Mouse (Mus musculus) midbrain, embryonic 11.5 days (tissue): ENCODE results near the gene Prkn. TPM values are rescaled to one million over a fixed set of nuclear protein-coding genes. Genes with fewer than 3 reads are reported as not detected.
A peak's percentile ranks its signal among the peaks of the same experiment; 100 is the strongest.

Experiments
- ATAC-seq: fragments of 200-750 bp; cut with Nextera tagmentation; 2 replicates; pipeline ENCODE4 v1.8.0; 2017; ENCODE audit warnings: moderate TSS enrichment, moderate library complexity; ENCODE audit not compliant: low FRiP score
- DNase-seq: peaks from one replicate; pipeline ENCODE4 v3.0.0; 2015; ENCODE audit warnings: low spot score; ENCODE audit errors: missing footprints
- H3K27ac ChIP-seq: fragments of 300-500 bp; sonication (generic); 2 replicates; pipeline ENCODE4 v1.5.1; 2014; ENCODE audit warnings: low read depth, low read length
- H3K27me3 ChIP-seq: fragments of 300-500 bp; sonication (generic); 2 replicates; pipeline ENCODE4 v1.6.1; 2014; ENCODE audit warnings: mild to moderate bottlenecking, low read length, moderate library complexity, mixed read lengths; ENCODE audit not compliant: control insufficient read depth, insufficient read depth
- H3K36me3 ChIP-seq: fragments of 300-500 bp; sonication (generic); 2 replicates; pipeline ENCODE4 v1.6.1; 2014; ENCODE audit warnings: mild to moderate bottlenecking, low read length, moderate library complexity, mixed read lengths; ENCODE audit not compliant: control insufficient read depth, insufficient read depth
- H3K4me1 ChIP-seq: fragments of 300-500 bp; sonication (generic); 2 replicates; pipeline ENCODE4 v1.6.1; 2014; ENCODE audit warnings: low read length; ENCODE audit not compliant: control insufficient read depth, insufficient read depth
- H3K4me2 ChIP-seq: fragments of 300-500 bp; sonication (generic); 2 replicates; pipeline ENCODE4 v1.6.1; 2014; ENCODE audit warnings: mild to moderate bottlenecking, moderate library complexity
- H3K4me3 ChIP-seq: fragments of 300-500 bp; sonication (generic); 2 replicates; pipeline ENCODE4 v1.5.1; 2014; ENCODE audit warnings: low read depth, low read length
- H3K9ac ChIP-seq: fragments of 300-500 bp; sonication (generic); 2 replicates; pipeline ENCODE4 v1.6.1; 2014; ENCODE audit warnings: low read length
- H3K9me3 ChIP-seq: fragments of 300-500 bp; sonication (generic); 2 replicates; pipeline ENCODE4 v1.6.1; 2016; ENCODE audit warnings: low read length; ENCODE audit not compliant: control insufficient read depth
- WGBS: fragments of 180-500 bp; shearing (Covaris S2); extraction: QIAGEN DNeasy Blood & Tissue Kit; methylation state at CpG from one replicate; pipeline ENCODE4 v1.1.7; 2014; 5-methylcytosine and 5-hydroxymethylcytosine counted together
- polyA plus RNA-seq: library from polyadenylated mRNA; unstranded; fragments of >200 nt; fragmentation: Nextera tagmentation; extraction: Ambion mirVana; gene quantifications from 2 replicates; pipeline ENCODE4 v1.2.1, GENCODE M21; 2014

Prkn gene
- polyA plus RNA-seq, 1 experiment from 2014 or later, result 0.82 TPM

- ATAC-seq (no peak), DNase-seq (no peak)
- Histone ChIP-seq H3K4me2 (no peak overlapping the region), H3K4me3 (no peak overlapping the region), H3K9me3 (no peaks in the 10 kb centered on the region), H3K9ac (no peak overlapping the region), H3K36me3 (no peaks in the 10 kb centered on the region), H3K4me1 (no peaks in the 10 kb centered on the region), H3K27me3 (no peaks in the 10 kb centered on the region), H3K27ac (no peak overlapping the region)
- WGBS, result 93% methylated on average over 2 of the region's 2 CpGs
These were observed 192.2 kb downstream of the Prkn start for GRCm38 (mm10) chr17:11032366-11032765.

DNA sequence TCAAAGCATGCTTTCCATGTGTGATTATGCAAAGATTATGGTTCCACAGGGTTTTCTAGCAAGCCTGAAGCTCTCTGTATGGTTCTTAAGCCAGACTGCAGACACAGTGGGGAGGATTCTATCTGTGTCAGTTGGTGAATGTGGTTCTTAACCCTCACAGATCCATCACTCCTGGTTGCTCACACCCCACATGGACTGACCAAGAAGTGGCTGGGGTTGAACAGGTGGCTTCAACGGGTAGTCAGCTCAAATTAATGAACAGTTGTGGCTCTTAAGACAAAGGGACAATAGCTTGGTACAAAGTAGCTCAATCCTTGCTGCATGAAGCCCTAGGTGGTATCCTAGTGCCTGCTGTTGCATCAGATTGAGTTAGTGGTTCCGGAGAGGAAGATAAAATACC, 193.4 kb downstream of the Prkn start:
- H3K9ac ChIP-seq, result no peak overlapping the region
- ATAC-seq (no peak), DNase-seq (peak; percentile 37)
- H3K36me3 ChIP-seq, result no peaks in the 10 kb centered on the region
- WGBS, result 62% methylated on average over 2 of the region's 2 CpGs
- H3K9me3 ChIP-seq, result no peaks in the 10 kb centered on the region
- no peak overlapping the region for H3K4me2 ChIP-seq
- no peak overlapping the region for H3K4me3 ChIP-seq
- no peaks in the 10 kb centered on the region for H3K27me3 ChIP-seq
- H3K27ac ChIP-seq, result no peak overlapping the region
- no peaks in the 10 kb centered on the region for H3K4me1 ChIP-seq

GRCm38 (mm10) chr17:11038272-11038671, 198.1 kb downstream of the Prkn start:
- 94% methylated on average over 1 of the region's 1 CpGs for WGBS
- Histone ChIP-seq H3K4me2 (no peak overlapping the region), H3K9ac (no peak overlapping the region), H3K36me3 (no peaks in the 10 kb centered on the region), H3K4me3 (no peak overlapping the region), H3K9me3 (no peaks in the 10 kb centered on the region), H3K27me3 (no peaks in the 10 kb centered on the region), H3K27ac (no peak overlapping the region), H3K4me1 (no peaks in the 10 kb centered on the region)
- peak; percentile 21 for DNase-seq
- ATAC-seq, result no peak

- Histone ChIP-seq H3K9me3 (no peaks in the 10 kb centered on the region), H3K4me3 (no peak overlapping the region), H3K27me3 (no peaks in the 10 kb centered on the region), H3K9ac (no peak overlapping the region), H3K4me1 (no peaks in the 10 kb centered on the region), H3K27ac (no peak overlapping the region), H3K36me3 (no peaks in the 10 kb centered on the region), H3K4me2 (no peak overlapping the region)
- ATAC-seq (no peak), DNase-seq (no peak)
- WGBS, result 97% methylated on average over 1 of the region's 1 CpGs
These were observed 218.8 kb downstream of the Prkn start for GRCm38 (mm10) chr17:11058986-11059385.

DNA sequence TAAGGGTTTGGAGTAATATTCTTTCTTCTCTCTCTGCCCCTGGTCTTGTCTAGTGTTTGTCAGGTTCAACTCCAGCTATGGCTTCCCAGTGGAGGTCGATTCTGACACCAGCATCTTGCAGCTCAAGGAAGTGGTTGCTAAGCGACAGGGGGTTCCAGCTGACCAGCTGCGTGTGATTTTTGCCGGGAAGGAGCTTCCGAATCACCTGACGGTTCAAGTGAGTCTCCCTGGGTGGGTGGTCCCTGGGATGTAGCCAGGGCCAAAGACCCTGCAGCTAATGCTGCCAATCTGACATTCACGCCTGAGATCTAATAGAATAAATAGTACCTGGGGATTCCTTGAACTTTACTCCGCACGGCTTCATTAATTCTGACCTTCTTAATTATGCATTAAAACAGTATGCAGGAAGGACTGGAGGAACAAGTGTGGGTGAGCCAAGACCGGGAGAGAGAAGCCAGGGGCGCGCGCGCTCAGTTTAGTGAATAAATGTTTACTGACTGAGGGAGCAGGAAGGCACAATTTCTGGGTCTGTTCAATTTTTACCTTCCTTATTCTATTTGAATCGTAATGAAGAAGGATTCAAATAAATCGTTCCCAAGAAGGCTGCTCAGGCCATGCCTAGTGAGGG, 227.0 kb downstream of the Prkn start:
- Histone ChIP-seq H3K36me3 (no peaks in the 10 kb centered on the region), H3K27ac (peak overlapping the region; percentile 25; the same call in 1 of the 2 replicates), H3K9me3 (no peaks in the 10 kb centered on the region), H3K4me3 (peak overlapping the region; percentile 20), H3K4me2 (peak overlapping the region; percentile 53), H3K4me1 (peaks cover 15% of the 10 kb centered on the region), H3K27me3 (no peaks in the 10 kb centered on the region), H3K9ac (peak overlapping the region; percentile 45)
- peak; percentile 69 for ATAC-seq
- WGBS, result 3% methylated on average over 16 of the region's 16 CpGs
- DNase-seq, result peak; percentile 93

- ATAC-seq, result peak; percentile 93
- DNase-seq, result peak; percentile 96
- H3K4me3 ChIP-seq, result peak overlapping the region; percentile 10; the same call in 1 of the 2 replicates
- H3K9ac ChIP-seq, result peak overlapping the region; percentile 58
- H3K27ac ChIP-seq, result peak overlapping the region; percentile 74
- H3K4me2 ChIP-seq, result peak overlapping the region; percentile 53
- WGBS, result 3% methylated on average over 14 of the region's 14 CpGs
- no peaks in the 10 kb centered on the region for H3K36me3 ChIP-seq
- H3K4me1 ChIP-seq, result peaks cover 15% of the 10 kb centered on the region
- H3K9me3 ChIP-seq, result no peaks in the 10 kb centered on the region
- no peaks in the 10 kb centered on the region for H3K27me3 ChIP-seq
These were observed 227.7 kb downstream of the Prkn start for GRCm38 (mm10) chr17:11067704-11068475.

DNA sequence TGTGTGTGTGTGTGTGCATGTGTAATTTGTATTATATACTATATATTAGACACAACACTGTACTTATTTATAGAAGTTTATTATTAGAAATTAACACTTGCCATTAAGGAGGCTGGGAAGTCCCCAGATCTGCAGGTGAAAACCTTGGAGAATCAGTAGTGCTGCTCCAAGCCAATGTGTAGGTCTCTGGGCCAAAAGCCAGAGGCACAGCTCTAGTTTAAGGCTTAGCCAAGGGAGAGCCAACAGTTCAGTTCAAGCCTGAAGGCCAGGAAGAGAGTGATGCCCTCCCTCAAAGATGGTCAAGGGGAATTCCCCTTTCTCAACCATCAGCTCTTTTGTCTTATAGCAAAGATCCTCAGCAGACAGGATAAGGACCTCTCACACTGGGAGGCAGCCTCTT, 230.8 kb downstream of the Prkn start:
- Histone ChIP-seq H3K9me3 (no peaks in the 10 kb centered on the region), H3K36me3 (no peaks in the 10 kb centered on the region), H3K9ac (no peak overlapping the region), H3K4me2 (no peak overlapping the region), H3K27ac (no peak overlapping the region), H3K27me3 (no peaks in the 10 kb centered on the region), H3K4me3 (no peak overlapping the region), H3K4me1 (peaks cover 15% of the 10 kb centered on the region)
- ATAC-seq (no peak), DNase-seq (no peak)

GRCm38 (mm10) chr17:11076319-11076903, 236.2 kb downstream of the Prkn start:
- H3K27ac ChIP-seq, result no peak overlapping the region
- WGBS, result 33% methylated on average over 6 of the region's 6 CpGs
- H3K9ac ChIP-seq, result no peak overlapping the region
- H3K4me1 ChIP-seq, result peaks cover 8% of the 10 kb centered on the region; the same call in 1 of the 2 replicates
- no peaks in the 10 kb centered on the region for H3K27me3 ChIP-seq
- DNase-seq (peak; percentile 91), ATAC-seq (peak; percentile 73; the same call in 1 of the 2 replicates)
- no peak overlapping the region for H3K4me3 ChIP-seq
- no peak overlapping the region for H3K4me2 ChIP-seq
- no peaks in the 10 kb centered on the region for H3K36me3 ChIP-seq
- H3K9me3 ChIP-seq, result no peaks in the 10 kb centered on the region

DNA sequence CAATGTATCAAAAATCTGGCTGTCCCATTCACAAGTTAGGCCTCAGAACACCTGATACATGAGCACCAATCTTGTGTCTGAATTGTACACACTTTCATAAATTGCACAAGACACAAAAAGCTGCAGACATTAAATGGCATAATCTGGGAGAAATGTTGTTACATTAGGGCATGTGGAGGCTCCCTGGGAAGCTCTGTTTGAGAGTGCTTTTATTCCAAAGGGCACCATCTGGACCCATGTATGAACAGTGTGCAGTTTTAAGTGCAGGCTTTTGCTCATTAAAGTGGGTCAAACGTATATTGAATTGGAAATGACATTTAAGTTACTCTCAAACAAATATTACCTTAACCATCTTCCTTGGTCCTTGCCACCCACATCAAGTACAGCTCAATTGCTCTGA, 246.3 kb downstream of the Prkn start:
- 67% methylated on average over 1 of the region's 1 CpGs for WGBS
- no peak for DNase-seq
- H3K4me1 ChIP-seq, result no peaks in the 10 kb centered on the region; the same call in 1 of the 2 replicates
- H3K27ac ChIP-seq, result no peak overlapping the region
- no peak overlapping the region for H3K9ac ChIP-seq
- no peaks in the 10 kb centered on the region for H3K36me3 ChIP-seq
- no peak overlapping the region for H3K4me3 ChIP-seq
- no peaks in the 10 kb centered on the region for H3K9me3 ChIP-seq
- H3K27me3 ChIP-seq, result no peaks in the 10 kb centered on the region
- H3K4me2 ChIP-seq, result no peak overlapping the region
- ATAC-seq, result no peak
